Mouse (Mus musculus): Measurements from ENCODE around the gene Jkamp.

GRCm38 (mm10) chr12:72102776-72103175 lies 17.4 kb downstream of the Jkamp start:
- TF ChIP-seq CTCF (IDR thresholded peaks at IDR 0.05; ENCODE audit: borderline replicate concordance, insufficient read depth, low read length) (no peak), POLR2A (IDR thresholded peaks at IDR 0.05; ENCODE audit: low read depth, low read length) (no peak)

Measured in embryonic fibroblast, embryonic 13.5 days (primary cell).